Mouse (Mus musculus): Measurements from ENCODE around the gene Dtx1. TPM values are rescaled to one million over a fixed set of nuclear protein-coding genes. Genes with fewer than 3 reads are reported as not detected.
A peak's percentile ranks its signal among the peaks of the same experiment; 100 is the strongest.

Gene Dtx1
- total and polyA plus RNA-seq, 3 experiments: 0.12 to 0.63 TPM; not detected in 1

GRCm38 (mm10) chr5:120751206-120751605 is 39.5 kb upstream of the Dtx1 start:
- TF ChIP-seq NELFE (IDR thresholded peaks at IDR 0.05; ENCODE audit: low read depth, low read length): no peak
- TF ChIP-seq GATA1 (IDR thresholded peaks at IDR 0.05; ENCODE audit: low read depth, low read length): no peak
- TF ChIP-seq BHLHE40 (IDR thresholded peaks at IDR 0.05; ENCODE audit: borderline replicate concordance, low read depth, low read length): no peak
- TF ChIP-seq POLR2A (IDR thresholded peaks at IDR 0.05; ENCODE audit: control insufficient read depth in 1 of 2, insufficient read depth in 1 of 2, low read depth in 1 of 2, low read length in 2 of 2, poor library complexity in 1 of 2): no peak
- no peak for TF ChIP-seq USF1 (IDR thresholded peaks at IDR 0.05; ENCODE audit: low read depth, low read length)
- no peak for TF ChIP-seq ETS1 (IDR thresholded peaks at IDR 0.05; ENCODE audit: low read depth, low read length)
- no peak for TF ChIP-seq HCFC1 (IDR thresholded peaks at IDR 0.05; ENCODE audit: low read depth, low read length)
- TF ChIP-seq TCF12 (IDR thresholded peaks at IDR 0.05; ENCODE audit: low read depth, low read length): no peak
- TF ChIP-seq EP300 (IDR thresholded peaks at IDR 0.05; ENCODE audit: low read depth in 1 of 2, low read length in 2 of 2): no peak
- no peak for TF ChIP-seq MAZ (IDR thresholded peaks at IDR 0.05; ENCODE audit: low read depth, low read length)
- no peak for TF ChIP-seq MYC (IDR thresholded peaks at IDR 0.05; ENCODE audit: low read depth, low read length)
- TF ChIP-seq SMC3 (IDR thresholded peaks at IDR 0.05; ENCODE audit: low read depth, low read length): no peak
- TF ChIP-seq KAT2A (conservative IDR thresholded peaks at IDR 0.05; ENCODE audit: low read depth, low read length): no peak
- TF ChIP-seq UBTF (IDR thresholded peaks at IDR 0.05; ENCODE audit: borderline replicate concordance, insufficient read depth, low read depth, low read length): no peak
- no peak for TF ChIP-seq CHD2 (IDR thresholded peaks at IDR 0.05; ENCODE audit: low read length)
- TF ChIP-seq ZKSCAN1 (IDR thresholded peaks at IDR 0.05; ENCODE audit: low read depth, low read length): no peak
- no peak for TF ChIP-seq CTCF (IDR thresholded peaks at IDR 0.05 in 2 of 3, conservative IDR thresholded peaks at IDR 0.05 in 1 of 3; ENCODE audit: control insufficient read depth in 1 of 3, insufficient read depth in 1 of 3, low read depth in 2 of 3, low read length in 3 of 3, poor library complexity in 1 of 3, severe bottlenecking in 1 of 3)
- TF ChIP-seq TBP (IDR thresholded peaks at IDR 0.05; ENCODE audit: low read depth, low read length): no peak
- no peak for TF ChIP-seq RAD21 (IDR thresholded peaks at IDR 0.05; ENCODE audit: low read depth, low read length)
- TF ChIP-seq TAL1 (IDR thresholded peaks at IDR 0.05; ENCODE audit: low read length): no peak
- DNase-seq (ENCODE audit: low read depth, low spot score): no peak
- H3K4me1 ChIP-seq (ENCODE audit: control insufficient read depth in 1 of 2, insufficient read depth in 2 of 2, low read length in 2 of 2): peaks cover 0 to 2% of the 10 kb centered on the region in 2 experiments; a peak in 3 of 4 replicates
- no peaks in the 10 kb centered on the region for H3K36me3 ChIP-seq (ENCODE audit: control insufficient read depth in 1 of 2, insufficient read depth in 2 of 2, low read length in 2 of 2)
- H3K9me3 ChIP-seq (replicated peaks; ENCODE audit: insufficient read depth, low read length): no peaks in the 10 kb centered on the region
- no peaks in the 10 kb centered on the region for H3K79me2 ChIP-seq (ENCODE audit: control insufficient read depth, insufficient read depth, low read length, poor library complexity)
- no peak overlapping the region for H3K27ac ChIP-seq (ENCODE audit: control insufficient read depth, low read depth, low read length)
- H3K27me3 ChIP-seq (ENCODE audit: control insufficient read depth in 1 of 2, insufficient read depth in 2 of 2, low read length in 2 of 2): no peaks in the 10 kb centered on the region
- no peak overlapping the region for H3K9ac ChIP-seq (ENCODE audit: control insufficient read depth, low read depth, low read length, poor library complexity, severe bottlenecking)
- H3K4me3 ChIP-seq (ENCODE audit: control insufficient read depth in 1 of 2, insufficient read depth in 1 of 2, low read depth in 2 of 2, low read length in 2 of 2): no peak overlapping the region

DNA sequence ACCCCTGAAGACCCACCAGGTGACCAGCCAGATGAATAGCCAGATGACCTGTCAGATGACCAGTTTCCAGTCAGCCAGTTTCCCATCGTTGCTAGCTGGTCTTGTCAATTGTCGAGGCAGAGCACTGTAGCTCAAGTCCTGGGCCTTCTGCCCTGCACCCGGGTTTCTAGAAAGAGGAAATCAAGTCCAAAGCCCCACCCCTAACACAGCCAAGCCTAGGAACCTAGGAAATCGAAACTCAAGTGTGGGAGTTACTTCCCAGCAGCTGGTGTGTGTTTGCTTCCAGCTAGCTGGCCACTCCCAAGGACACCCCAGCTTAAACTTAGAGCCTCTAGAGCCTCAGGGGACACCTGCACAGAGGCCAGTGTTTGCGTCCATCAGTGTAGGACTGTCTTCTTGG is 38.0 kb upstream of the Dtx1 start, which contains the start of gene Oas2:
Gene Oas2 (minus strand): TSS at position 166 of the 400 bp plus-strand sequence.
- no peaks in the 10 kb centered on the region for H3K27me3 ChIP-seq (ENCODE audit: control insufficient read depth in 1 of 2, insufficient read depth in 2 of 2, low read length in 2 of 2)

More for the DNA sequence above, 38.0 kb upstream of the Dtx1 start, which contains the start of gene Oas2:
- no peak for TF ChIP-seq HCFC1 (IDR thresholded peaks at IDR 0.05; ENCODE audit: low read depth, low read length)
- no peak for TF ChIP-seq POLR2AphosphoS5 (IDR thresholded peaks at IDR 0.05; ENCODE audit: borderline replicate concordance, low read depth, low read length)
- peak; percentile 8; the same call in 1 of the 2 replicates for TF ChIP-seq NELFE (IDR thresholded peaks at IDR 0.05; ENCODE audit: low read depth, low read length)
- no peak for TF ChIP-seq E2F4 (IDR thresholded peaks at IDR 0.05; ENCODE audit: borderline replicate concordance, low read depth, low read length)
- no peak for TF ChIP-seq MAX (IDR thresholded peaks at IDR 0.05; ENCODE audit: low read length)
- TF ChIP-seq GATA1 (IDR thresholded peaks at IDR 0.05; ENCODE audit: low read depth, low read length): no peak
- TF ChIP-seq USF2 (IDR thresholded peaks at IDR 0.05; ENCODE audit: borderline replicate concordance in 1 of 2, insufficient read depth in 1 of 2, low read depth in 1 of 2, low read length in 2 of 2): no peak
- TF ChIP-seq TCF12 (IDR thresholded peaks at IDR 0.05; ENCODE audit: low read depth, low read length): no peak
- TF ChIP-seq USF1 (IDR thresholded peaks at IDR 0.05; ENCODE audit: low read depth, low read length): no peak
- 0 out of 2 replicates have a peak, but pooled peaks have one; percentile 10 for TF ChIP-seq SIN3A (IDR thresholded peaks at IDR 0.05; ENCODE audit: low read length)
- H3K36me3 ChIP-seq (ENCODE audit: control insufficient read depth in 1 of 2, insufficient read depth in 2 of 2, low read length in 2 of 2): no peaks in the 10 kb centered on the region
- H3K9me3 ChIP-seq (replicated peaks; ENCODE audit: insufficient read depth, low read length): no peaks in the 10 kb centered on the region
- H3K4me3 ChIP-seq (ENCODE audit: control insufficient read depth in 1 of 2, insufficient read depth in 1 of 2, low read depth in 2 of 2, low read length in 2 of 2): peak within 1 kb of the TSS; percentile 41 to 55; a peak in 3 of 4 replicates
- peak; percentile 42 for DNase-seq (ENCODE audit: low read depth, low spot score)
- peak within 1 kb of the TSS; percentile 57 for H3K9ac ChIP-seq (ENCODE audit: control insufficient read depth, low read depth, low read length, poor library complexity, severe bottlenecking)
- H3K27ac ChIP-seq (ENCODE audit: control insufficient read depth, low read depth, low read length): peak within 1 kb of the TSS; percentile 10; the same call in 1 of the 2 replicates
- H3K4me1 ChIP-seq (ENCODE audit: control insufficient read depth in 1 of 2, insufficient read depth in 2 of 2, low read length in 2 of 2): peaks cover 0 to 2% of the 10 kb centered on the region in 2 experiments; a peak in 3 of 4 replicates
- H3K79me2 ChIP-seq (ENCODE audit: control insufficient read depth, insufficient read depth, low read length, poor library complexity): no peaks in the 10 kb centered on the region

Data from MEL (cell line).